In the genomic region with DNA sequence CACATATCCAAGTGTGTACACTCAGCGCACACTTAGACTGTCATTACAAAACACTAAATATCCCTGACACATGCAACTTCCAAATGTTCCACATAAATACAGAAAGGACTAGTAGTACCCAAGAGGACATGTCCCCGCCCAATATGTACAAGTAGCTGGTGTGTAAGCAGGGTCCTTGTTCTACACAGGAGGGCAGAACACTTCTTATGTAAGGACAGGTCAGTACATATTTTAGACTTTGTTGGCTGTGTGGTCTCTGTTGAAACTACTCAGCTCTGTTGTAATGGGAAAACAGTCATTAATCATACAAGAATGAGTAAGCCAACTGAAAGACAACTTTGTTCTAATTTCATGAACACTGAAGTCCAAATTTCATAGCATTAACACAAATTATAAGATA, we compare ENCODE assay signal across 22 mouse cellular contexts.
DNase-seq lines count a peak whose midpoint lies in the region; ATAC-seq and TF ChIP-seq lines count a peak whose summit lies in the region.
"Had no signal": no experiment of that assay in that cellular context is flagged by ENCODE, and none has a peak within 500 bp of the region (broad histone marks: within the 10 kb centered on the region; RNA-seq: fewer than 3 reads in every experiment).

No protein-coding gene starts in this region.

- ATAC-seq in lung, postnatal 0 days, result peak; percentile 85
- ATAC-seq in granulocyte monocyte progenitor cell, adult 5-6 weeks (replicated peaks; ENCODE audit: poor library complexity, severe bottlenecking), result peak; percentile 70
- ATAC-seq in midbrain, embryonic 15.5 days (replicated peaks), result no peak
- ATAC-seq: forebrain, embryonic 14.5 days; hindbrain, postnatal 0 days; Patski had no signal

- H3K27ac ChIP-seq in lung, postnatal 0 days (ENCODE audit: low read length), result no peak overlapping the region
- H3K27ac ChIP-seq in midbrain, embryonic 15.5 days, result no peak overlapping the region
- H3K27ac ChIP-seq: embryonic facial prominence, embryonic 13.5 days; heart, embryonic 15.5 days; hindbrain, embryonic 13.5 days; hindbrain, postnatal 0 days had no signal

- H3K4me3 ChIP-seq in lung, postnatal 0 days (ENCODE audit: low read depth, low read length), result no peak overlapping the region
- H3K4me3 ChIP-seq in midbrain, embryonic 15.5 days, result no peak overlapping the region
- H3K4me3 ChIP-seq: embryonic facial prominence, embryonic 13.5 days; gastrocnemius, adult 2 months; heart, embryonic 15.5 days; hindbrain, embryonic 13.5 days had no signal

- no peaks in the 10 kb centered on the region for H3K4me1 ChIP-seq in lung, postnatal 0 days (ENCODE audit: insufficient read depth, low read depth, low read length)
- peaks cover 6% of the 10 kb centered on the region for H3K4me1 ChIP-seq in midbrain, embryonic 15.5 days

- WGBS in lung, postnatal 0 days, result 88% methylated on average over 2 of the region's 2 CpGs
- WGBS in midbrain, embryonic 15.5 days, result 94% methylated on average over 2 of the region's 2 CpGs

- TF ChIP-seq CTCF in lung, postnatal 0 days (IDR thresholded peaks at IDR 0.05), result no peak

- DNase-seq in lung, postnatal 0 days (ENCODE audit: low spot score), result peak; percentile 63
- no peak for DNase-seq in lung, postnatal 14 days
- peak; percentile 76 for DNase-seq in 416B (ENCODE audit: low read depth)
- DNase-seq in adipocyte (ENCODE audit: low spot score), result peak; percentile 72
- no peak for DNase-seq in heart, adult 9 months (ENCODE audit: low spot score in 2 of 2)
- DNase-seq: adrenal gland, postnatal 10 days; cerebellum, adult 18-20 months; cerebellum, adult 9-11 months; cerebellum, postnatal 36 days; gastrocnemius, adult 2 months; gastrocnemius, postnatal 25 days; heart, adult 18-20 months; heart, postnatal 14 days had no signal

- H3K4me2 ChIP-seq in lung, postnatal 0 days (replicated peaks; ENCODE audit: low read depth, low read length), result no peak overlapping the region
- no peak overlapping the region for H3K4me2 ChIP-seq in midbrain, embryonic 15.5 days
- H3K4me2 ChIP-seq: embryonic facial prominence, embryonic 13.5 days; heart, embryonic 11.5 days; heart, embryonic 15.5 days; hindbrain, embryonic 13.5 days had no signal

- no peaks in the 10 kb centered on the region for H3K36me3 ChIP-seq in lung, postnatal 0 days (ENCODE audit: insufficient read depth, low read length)
- no peaks in the 10 kb centered on the region for H3K36me3 ChIP-seq in midbrain, embryonic 15.5 days (replicated peaks)
- H3K36me3 ChIP-seq: hindbrain, embryonic 13.5 days had no signal

- TF ChIP-seq EP300 in lung, postnatal 0 days (IDR thresholded peaks at IDR 0.05), result peak; percentile 91

- no peak overlapping the region for H3K9ac ChIP-seq in lung, postnatal 0 days (replicated peaks; ENCODE audit: low read depth)
- H3K9ac ChIP-seq in midbrain, embryonic 15.5 days, result no peak overlapping the region
- H3K9ac ChIP-seq: embryonic facial prominence, embryonic 13.5 days; heart, embryonic 15.5 days; hindbrain, embryonic 13.5 days had no signal

- H3K9me3 ChIP-seq in lung, postnatal 0 days (ENCODE audit: low read length), result no peaks in the 10 kb centered on the region
- no peaks in the 10 kb centered on the region for H3K9me3 ChIP-seq in midbrain, embryonic 15.5 days
- H3K9me3 ChIP-seq: embryonic facial prominence, embryonic 13.5 days; heart, embryonic 15.5 days; hindbrain, embryonic 13.5 days had no signal

- no peaks in the 10 kb centered on the region for H3K27me3 ChIP-seq in lung, postnatal 0 days (replicated peaks; ENCODE audit: insufficient read depth, low read length)
- H3K27me3 ChIP-seq in midbrain, embryonic 15.5 days (replicated peaks), result no peaks in the 10 kb centered on the region
- H3K27me3 ChIP-seq: embryonic facial prominence, embryonic 13.5 days; heart, embryonic 15.5 days; hindbrain, embryonic 13.5 days; Patski had no signal

Comparison
In these comparisons a context has a peak if more than half of its experiments do, and no peak if none do; other contexts are left out.
1. DNase-seq: peak in lung, postnatal 0 days (single experiment), 416B (single experiment) and adipocyte (single experiment); none in lung, postnatal 14 days (single experiment) and heart, adult 9 months (0 of 2).